Mouse (Mus musculus): ENCODE measurements at regions not wholly inside any gene's neighbourhood (a gene's known extent, or its start where the extent isn't known, plus 50 kb on each side); places are given as distances from the start of the nearest gene placed in this dataset.

DNA sequence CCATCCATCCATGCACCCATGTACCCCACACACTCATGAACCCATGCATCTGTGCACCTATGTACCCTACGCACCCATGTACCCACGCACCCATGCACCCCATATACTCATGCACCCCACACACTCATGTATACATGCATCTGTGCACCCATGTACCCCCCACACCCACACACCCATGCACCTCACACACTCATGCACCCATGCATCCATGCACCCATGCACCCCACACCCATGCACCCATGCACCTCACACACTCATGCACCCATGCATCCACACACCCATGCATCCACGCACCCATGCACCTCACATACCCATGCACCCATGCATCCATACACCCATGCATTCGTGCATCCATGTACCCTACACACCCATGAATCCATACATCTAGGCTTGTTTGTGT, 63.6 kb downstream of the 4930564D02Rik start:
- H3K27me3 ChIP-seq: no peaks in the 10 kb centered on the region
- H3K9me3 ChIP-seq (replicated peaks): no peaks in the 10 kb centered on the region
- no peak overlapping the region for H3K27ac ChIP-seq (replicated peaks)
- no peak overlapping the region for H3K4me3 ChIP-seq (replicated peaks)
- H3K4me1 ChIP-seq (replicated peaks): no peaks in the 10 kb centered on the region
- no peak overlapping the region for H3K4me2 ChIP-seq
- H3K36me3 ChIP-seq (replicated peaks): no peaks in the 10 kb centered on the region
- 71% methylated on average over 4 of the region's 4 CpGs for WGBS (ENCODE audit: insufficient replicate concordance)
- no peak for ATAC-seq (ENCODE audit: insufficient read depth)
- H3K9ac ChIP-seq: no peak overlapping the region

DNA sequence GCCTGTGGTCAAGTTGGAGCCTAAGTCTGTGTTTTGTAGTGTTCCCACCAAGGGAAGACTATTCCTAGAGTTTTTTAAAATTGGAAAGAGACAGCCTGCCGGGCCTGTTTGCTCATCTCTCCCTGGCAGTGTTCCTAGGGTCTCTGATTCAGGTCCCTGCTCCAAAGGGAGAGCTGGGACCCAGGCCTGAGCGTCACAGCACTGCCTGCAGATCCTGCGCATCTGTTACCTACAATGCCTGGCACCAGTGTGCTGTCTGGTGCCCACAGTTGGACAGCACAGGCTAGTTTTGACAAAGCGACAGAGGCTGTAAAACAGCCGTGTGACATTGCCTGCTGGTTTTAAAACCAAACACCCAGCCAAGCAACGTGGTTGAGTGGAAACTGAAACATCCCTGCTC, 64.4 kb downstream of the 4930564D02Rik start:
- H3K36me3 ChIP-seq (replicated peaks): no peaks in the 10 kb centered on the region
- WGBS (ENCODE audit: insufficient replicate concordance): 58% methylated on average over 6 of the region's 6 CpGs

DNA sequence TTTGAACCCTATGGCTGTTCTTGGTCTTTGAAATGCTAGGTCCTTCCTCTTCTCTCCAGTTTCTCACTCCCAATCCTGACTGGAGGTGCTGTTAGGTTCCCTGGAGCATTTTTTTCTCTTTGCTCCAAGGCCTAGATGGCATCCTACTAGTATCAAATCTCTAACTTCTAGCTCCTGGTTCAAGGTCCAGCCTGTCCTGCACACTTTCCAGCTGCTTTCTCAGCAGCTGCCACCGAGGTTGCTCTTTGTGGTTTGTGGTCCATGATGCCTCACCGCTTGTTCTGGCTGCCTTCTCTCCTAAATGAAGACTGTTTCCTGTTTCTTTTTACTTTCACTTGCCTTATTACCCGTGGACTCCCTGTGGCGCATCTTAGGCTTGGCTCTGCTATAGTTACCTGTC, 66.4 kb downstream of the 4930564D02Rik start:
- no peak overlapping the region for H3K27ac ChIP-seq (replicated peaks)
- no peaks in the 10 kb centered on the region for H3K4me1 ChIP-seq (replicated peaks)
- no peaks in the 10 kb centered on the region for H3K36me3 ChIP-seq (replicated peaks)
- no peak overlapping the region for H3K4me2 ChIP-seq
- H3K9me3 ChIP-seq (replicated peaks): no peaks in the 10 kb centered on the region
- no peak overlapping the region for H3K9ac ChIP-seq
- no peak for ATAC-seq (ENCODE audit: insufficient read depth)
- WGBS (ENCODE audit: insufficient replicate concordance): 19% methylated on average over 4 of the region's 4 CpGs
- no peak overlapping the region for H3K4me3 ChIP-seq (replicated peaks)
- no peaks in the 10 kb centered on the region for H3K27me3 ChIP-seq

More for the DNA sequence above, 64.4 kb downstream of the 4930564D02Rik start:
- Histone ChIP-seq H3K27me3 (no peaks in the 10 kb centered on the region), H3K9ac (no peak overlapping the region), H3K27ac (replicated peaks) (no peak overlapping the region), H3K4me2 (no peak overlapping the region), H3K9me3 (replicated peaks) (no peaks in the 10 kb centered on the region), H3K4me3 (replicated peaks) (no peak overlapping the region), H3K4me1 (replicated peaks) (no peaks in the 10 kb centered on the region)
- ATAC-seq (ENCODE audit: insufficient read depth): no peak

DNA sequence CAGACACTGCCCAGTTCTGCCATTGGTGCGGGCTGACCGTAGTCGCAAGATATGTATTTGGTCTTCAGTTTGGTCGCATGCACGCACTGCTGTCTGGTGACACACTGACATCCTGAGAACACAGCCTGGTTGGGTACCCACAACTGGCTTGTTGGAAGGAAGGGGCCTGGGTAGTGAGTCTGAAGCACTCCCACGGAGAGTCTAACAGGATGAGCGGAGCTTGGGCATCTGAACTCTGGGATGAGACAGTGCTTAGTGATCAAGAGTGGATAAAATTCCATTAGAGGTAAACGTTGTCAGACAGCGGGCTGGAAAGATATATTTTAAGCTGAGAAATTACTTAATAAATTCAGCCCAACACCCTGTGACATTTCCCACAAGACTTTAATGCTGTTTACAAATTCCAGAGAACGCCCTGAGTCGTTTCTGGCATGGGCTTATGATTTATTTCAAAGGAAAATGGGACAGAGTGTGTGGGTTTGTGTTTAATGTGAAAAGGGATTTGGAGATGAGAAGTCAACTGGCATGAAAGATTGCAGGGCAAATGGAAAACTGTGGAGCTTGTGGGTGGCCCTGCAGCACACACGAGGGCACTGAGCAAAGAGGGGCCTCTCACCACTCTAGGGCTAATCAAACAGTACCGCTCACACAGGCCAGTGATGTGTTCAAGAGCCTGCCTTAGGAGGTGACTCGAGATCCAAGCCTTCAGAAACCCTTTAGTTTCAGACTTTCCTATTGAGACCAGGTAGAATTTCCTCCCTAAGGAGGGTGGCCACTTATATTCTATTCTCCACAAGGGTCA, 74.7 kb downstream of the 4930564D02Rik start:
- Histone ChIP-seq H3K27ac (replicated peaks) (no peak overlapping the region), H3K9me3 (replicated peaks) (no peaks in the 10 kb centered on the region), H3K27me3 (no peaks in the 10 kb centered on the region), H3K9ac (no peak overlapping the region), H3K4me3 (replicated peaks) (no peak overlapping the region), H3K4me1 (replicated peaks) (no peaks in the 10 kb centered on the region), H3K4me2 (no peak overlapping the region), H3K36me3 (replicated peaks) (no peaks in the 10 kb centered on the region)
- ATAC-seq (ENCODE audit: insufficient read depth): no peak
- WGBS (ENCODE audit: insufficient replicate concordance): 69% methylated on average over 14 of the region's 14 CpGs

DNA sequence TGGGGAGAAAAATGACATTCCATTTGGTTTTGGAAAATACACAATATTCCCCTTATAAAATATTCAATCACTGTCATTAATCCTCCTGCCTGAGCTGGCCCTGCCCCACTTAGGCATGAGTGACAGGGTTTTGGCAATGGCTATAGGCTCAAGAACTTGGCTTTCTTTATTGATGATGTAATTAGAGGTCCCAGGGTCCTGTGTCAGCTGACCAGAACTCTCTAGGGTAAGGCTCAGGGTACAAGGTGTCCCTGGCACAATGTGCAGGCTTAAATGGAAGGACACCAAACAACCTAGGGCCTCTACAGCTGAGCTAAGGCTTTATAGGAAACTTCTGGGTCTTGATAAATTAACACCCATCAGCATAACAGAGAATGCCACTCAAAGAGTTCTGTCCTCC, 76.0 kb downstream of the 4930564D02Rik start:
- Histone ChIP-seq H3K27ac (replicated peaks) (no peak overlapping the region), H3K36me3 (replicated peaks) (no peaks in the 10 kb centered on the region)
- no peak for ATAC-seq (ENCODE audit: insufficient read depth)

DNA sequence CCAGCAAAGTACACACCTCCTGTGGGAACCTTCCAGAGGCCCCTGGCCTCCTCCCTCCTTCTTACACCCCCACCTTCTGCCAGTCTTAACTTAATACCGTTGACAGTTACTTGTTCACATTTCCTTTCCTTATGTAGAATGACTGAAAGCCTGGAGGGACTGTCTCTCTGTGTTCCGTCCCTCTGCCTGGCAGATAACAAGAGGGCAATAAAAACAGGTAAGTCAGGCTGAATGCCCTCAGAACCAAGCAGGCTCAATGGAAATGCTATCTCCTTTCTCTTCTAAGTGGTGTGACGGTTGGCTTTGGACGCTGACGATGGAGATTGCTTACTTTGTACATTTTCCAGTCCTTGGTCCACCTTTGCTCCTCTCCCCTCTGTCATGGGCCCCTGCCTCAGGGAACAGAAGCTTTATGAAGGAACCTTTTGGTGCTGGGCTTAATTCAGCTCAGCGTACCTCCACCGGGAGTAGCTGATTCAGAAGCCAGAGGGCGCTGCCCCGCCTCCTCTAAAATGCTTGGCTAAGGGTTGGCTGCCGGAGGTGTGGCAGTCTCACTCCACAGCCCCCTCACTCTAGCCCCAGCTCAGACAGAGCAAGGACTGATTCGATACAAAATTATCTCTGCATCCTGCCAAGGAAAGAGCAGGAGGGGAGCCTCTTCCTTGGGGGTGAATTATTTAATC, 85.0 kb downstream of the 4930564D02Rik start:
- Histone ChIP-seq H3K4me2 (no peak overlapping the region), H3K9ac (no peak overlapping the region), H3K9me3 (replicated peaks) (no peaks in the 10 kb centered on the region), H3K27ac (replicated peaks) (no peak overlapping the region), H3K27me3 (no peaks in the 10 kb centered on the region), H3K4me1 (replicated peaks) (no peaks in the 10 kb centered on the region), H3K4me3 (replicated peaks) (no peak overlapping the region), H3K36me3 (replicated peaks) (no peaks in the 10 kb centered on the region)
- WGBS (ENCODE audit: insufficient replicate concordance): 12% methylated on average over 11 of the region's 11 CpGs
- ATAC-seq (ENCODE audit: insufficient read depth): no peak

More for the DNA sequence above, 76.0 kb downstream of the 4930564D02Rik start:
- H3K4me3 ChIP-seq (replicated peaks): no peak overlapping the region
- no peaks in the 10 kb centered on the region for H3K9me3 ChIP-seq (replicated peaks)
- no peaks in the 10 kb centered on the region for H3K4me1 ChIP-seq (replicated peaks)
- no peak overlapping the region for H3K9ac ChIP-seq
- H3K4me2 ChIP-seq: no peak overlapping the region
- H3K27me3 ChIP-seq: no peaks in the 10 kb centered on the region

DNA sequence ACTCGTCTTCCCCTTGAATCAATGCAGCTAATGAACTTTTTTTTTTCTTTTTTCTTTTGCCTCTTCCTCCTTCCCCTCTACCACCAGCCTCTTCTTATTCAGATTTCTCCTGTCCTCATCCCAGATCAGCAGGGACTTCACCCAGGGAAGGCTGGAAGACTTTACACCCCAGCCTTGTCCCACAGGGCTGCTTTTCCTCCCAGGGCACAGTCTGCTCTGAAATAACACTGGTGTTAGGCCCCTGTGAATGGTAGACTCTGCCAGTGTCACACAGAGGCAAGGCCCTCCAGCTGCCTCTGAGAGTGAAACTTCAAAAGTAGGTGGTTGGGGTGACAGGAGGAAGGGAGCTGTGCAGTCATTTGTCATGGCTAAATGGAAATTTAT, 85.5 kb downstream of the 4930564D02Rik start:
- Histone ChIP-seq H3K27me3 (no peaks in the 10 kb centered on the region), H3K9me3 (replicated peaks) (no peaks in the 10 kb centered on the region), H3K27ac (replicated peaks) (no peak overlapping the region), H3K4me2 (no peak overlapping the region), H3K36me3 (replicated peaks) (no peaks in the 10 kb centered on the region), H3K9ac (no peak overlapping the region), H3K4me3 (replicated peaks) (no peak overlapping the region), H3K4me1 (replicated peaks) (no peaks in the 10 kb centered on the region)
- WGBS (ENCODE audit: insufficient replicate concordance): 22% methylated on average over 1 of the region's 1 CpGs
- ATAC-seq (ENCODE audit: insufficient read depth): no peak

DNA sequence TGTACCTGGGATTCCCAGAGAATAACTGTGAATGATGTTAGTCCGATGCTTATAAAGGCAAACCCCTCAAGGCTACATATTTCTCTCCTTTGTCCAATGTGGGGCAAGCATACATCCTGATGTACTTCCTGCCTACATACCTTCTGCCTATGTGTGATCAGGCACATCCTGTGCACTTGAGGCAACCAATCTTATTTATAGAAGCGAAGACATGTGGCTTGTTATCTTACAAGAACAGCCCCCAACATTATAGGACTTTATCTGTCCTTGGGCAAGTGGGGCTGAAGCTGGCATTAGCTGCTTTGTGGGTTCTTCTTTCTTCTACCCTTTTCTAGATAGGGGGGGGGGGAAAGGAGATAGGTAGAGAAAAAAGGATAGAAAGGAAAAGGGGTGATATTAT, 91.7 kb downstream of the 4930564D02Rik start:
- no peak for ATAC-seq (ENCODE audit: insufficient read depth)
- H3K27me3 ChIP-seq: no peaks in the 10 kb centered on the region
- no peak overlapping the region for H3K27ac ChIP-seq (replicated peaks)
- H3K36me3 ChIP-seq (replicated peaks): no peaks in the 10 kb centered on the region
- H3K9me3 ChIP-seq (replicated peaks): no peaks in the 10 kb centered on the region
- H3K4me2 ChIP-seq: no peak overlapping the region
- H3K4me1 ChIP-seq (replicated peaks): no peaks in the 10 kb centered on the region
- 10% methylated on average over 2 of the region's 2 CpGs for WGBS (ENCODE audit: insufficient replicate concordance)
- no peak overlapping the region for H3K9ac ChIP-seq
- H3K4me3 ChIP-seq (replicated peaks): no peak overlapping the region

DNA sequence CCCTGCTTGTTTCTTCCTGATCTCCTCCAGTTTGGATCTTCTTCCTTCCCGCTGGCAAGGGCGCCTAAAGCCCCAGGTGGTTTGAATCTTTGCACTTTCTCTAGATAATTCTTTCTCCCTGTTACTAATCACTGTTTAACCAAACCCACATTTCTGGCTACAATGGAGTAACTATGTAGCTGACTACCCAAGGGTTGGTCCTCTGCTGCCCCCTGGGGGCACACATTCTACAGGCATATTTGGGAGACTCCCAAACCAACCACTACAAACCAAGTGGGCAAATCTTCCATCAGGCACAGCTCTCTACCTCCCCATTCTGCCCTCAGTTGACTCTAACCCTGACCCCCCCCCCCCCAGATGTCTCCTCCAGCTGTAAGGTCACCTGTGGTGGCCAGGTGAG, 98.7 kb downstream of the 4930564D02Rik start:
- no peak for ATAC-seq (ENCODE audit: insufficient read depth)
- Histone ChIP-seq H3K9ac (no peak overlapping the region), H3K9me3 (replicated peaks) (no peaks in the 10 kb centered on the region), H3K27ac (replicated peaks) (no peak overlapping the region), H3K36me3 (replicated peaks) (no peaks in the 10 kb centered on the region), H3K27me3 (no peaks in the 10 kb centered on the region), H3K4me1 (replicated peaks) (no peaks in the 10 kb centered on the region), H3K4me2 (no peak overlapping the region), H3K4me3 (replicated peaks) (no peak overlapping the region)
- whole genome bisulfite sequencing (ENCODE audit: insufficient replicate concordance): 37% methylated on average over 2 of the region's 2 CpGs

- Histone ChIP-seq H3K4me3 (replicated peaks) (no peak overlapping the region), H3K4me2 (no peak overlapping the region), H3K4me1 (replicated peaks) (no peaks in the 10 kb centered on the region), H3K9me3 (replicated peaks) (no peaks in the 10 kb centered on the region), H3K27me3 (no peaks in the 10 kb centered on the region), H3K36me3 (replicated peaks) (no peaks in the 10 kb centered on the region), H3K9ac (no peak overlapping the region), H3K27ac (replicated peaks) (no peak overlapping the region)
- WGBS (ENCODE audit: insufficient replicate concordance): 49% methylated on average over 4 of the region's 4 CpGs
- ATAC-seq (ENCODE audit: insufficient read depth): no peak
These were observed 102.5 kb downstream of the 4930564D02Rik start for GRCm38 (mm10) chr3:105169117-105169516.

DNA sequence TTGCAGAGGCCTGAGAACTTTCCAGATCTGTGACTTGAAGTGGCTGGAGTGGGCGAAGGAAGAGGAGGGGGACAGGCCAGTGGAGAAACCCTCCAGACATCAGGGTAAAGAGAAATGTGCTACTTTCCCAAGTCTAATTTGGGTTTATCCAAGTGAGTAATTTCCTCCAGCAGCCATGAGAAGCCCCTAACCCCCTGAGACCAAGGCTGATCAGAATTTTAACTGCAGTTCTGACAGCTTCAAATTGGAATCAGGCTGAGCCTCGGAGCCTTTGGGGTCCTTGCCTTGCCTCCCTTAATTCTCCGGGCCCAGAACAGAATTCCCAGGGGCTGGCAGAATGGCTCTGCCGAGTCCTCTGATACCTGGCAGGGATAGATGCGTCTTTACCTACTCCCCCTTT, 104.9 kb downstream of the 4930564D02Rik start:
- WGBS (ENCODE audit: insufficient replicate concordance): 52% methylated on average over 5 of the region's 5 CpGs
- Histone ChIP-seq H3K36me3 (replicated peaks) (no peaks in the 10 kb centered on the region), H3K4me2 (no peak overlapping the region), H3K27ac (replicated peaks) (no peak overlapping the region), H3K9ac (no peak overlapping the region), H3K9me3 (replicated peaks) (no peaks in the 10 kb centered on the region), H3K4me3 (replicated peaks) (no peak overlapping the region), H3K4me1 (replicated peaks) (no peaks in the 10 kb centered on the region), H3K27me3 (no peaks in the 10 kb centered on the region)
- ATAC-seq (ENCODE audit: insufficient read depth): no peak

GRCm38 (mm10) chr3:105172054-105172453, 105.4 kb downstream of the 4930564D02Rik start:
- 67% methylated on average over 1 of the region's 1 CpGs for WGBS (ENCODE audit: insufficient replicate concordance)
- no peak overlapping the region for H3K27ac ChIP-seq (replicated peaks)
- no peak for ATAC-seq (ENCODE audit: insufficient read depth)
- no peaks in the 10 kb centered on the region for H3K36me3 ChIP-seq (replicated peaks)
- no peaks in the 10 kb centered on the region for H3K27me3 ChIP-seq
- no peaks in the 10 kb centered on the region for H3K9me3 ChIP-seq (replicated peaks)
- H3K4me2 ChIP-seq: no peak overlapping the region
- no peak overlapping the region for H3K9ac ChIP-seq
- H3K4me1 ChIP-seq (replicated peaks): no peaks in the 10 kb centered on the region
- no peak overlapping the region for H3K4me3 ChIP-seq (replicated peaks)
